Mouse (Mus musculus): ENCODE measurements around the gene Asxl2.

- TF ChIP-seq CTCF (conservative IDR thresholded peaks at IDR 0.05 in 1 of 2, IDR thresholded peaks at IDR 0.05 in 1 of 2; ENCODE audit: low read depth in 2 of 2, low read length in 2 of 2) (no peak), GABPA (IDR thresholded peaks at IDR 0.05; ENCODE audit: insufficient replicate concordance, low read depth, low read length) (no peak), ZNF384 (IDR thresholded peaks at IDR 0.05; ENCODE audit: low read depth, low read length) (no peak), SMC3 (IDR thresholded peaks at IDR 0.05; ENCODE audit: low read depth, low read length) (no peak), POLR2A (IDR thresholded peaks at IDR 0.05; ENCODE audit: low read depth, low read length) (no peak), MXI1 (IDR thresholded peaks at IDR 0.05; ENCODE audit: low read depth, low read length) (no peak), EP300 (IDR thresholded peaks at IDR 0.05; ENCODE audit: low read length) (peak; percentile 40; the same call in 1 of the 2 replicates), MAX (IDR thresholded peaks at IDR 0.05; ENCODE audit: low read length) (no peak), ZKSCAN1 (IDR thresholded peaks at IDR 0.05; ENCODE audit: borderline replicate concordance, low read depth, low read length) (no peak), MAFK (IDR thresholded peaks at IDR 0.05; ENCODE audit: insufficient replicate concordance, low read length) (no peak), E2F4 (IDR thresholded peaks at IDR 0.05; ENCODE audit: insufficient replicate concordance, low read depth, low read length) (no peak), RCOR1 (conservative IDR thresholded peaks at IDR 0.05; ENCODE audit: low read depth, low read length) (no peak)
Measured at GRCm38 (mm10) chr12:3547506-3547905, 120.8 kb downstream of the Asxl2 start.
